Mouse (Mus musculus) heart, postnatal 14 days (tissue): ENCODE results near the gene Col4a3. TPM values are rescaled to one million over a fixed set of nuclear protein-coding genes. Genes with fewer than 3 reads are reported as not detected.

ENCODE experiments used
- DNase-seq, 2 experiments: peaks; one replicate each; pipeline ENCODE4 v3.0.0; 2021 to 2022
- intact Hi-C: fragments of 180-260 bp; cut with DNase I; formaldehyde crosslinking; loops from one replicate; pipeline ENCODE4 v1.15.1; 2025
- total RNA-seq, 2 experiments: library from RNA; stranded (reverse); gene quantifications; 2 replicates each; pipeline ENCODE4 v1.2.3; 2021

The Col4a3 gene
- total RNA-seq, 2 experiments from 2014 or later = 5.1 to 5.5 TPM

- no peak for DNase-seq
- intact Hi-C loops = no loop called here
Measured at GRCm38 (mm10) chr1:82603198-82603950, 16.7 kb downstream of the Col4a3 start.

- intact Hi-C loops = no loop called here
- no peak for DNase-seq
Measured at GRCm38 (mm10) chr1:82605347-82605746, 18.6 kb downstream of the Col4a3 start.

GRCm38 (mm10) chr1:82605856-82606255 lies 19.1 kb downstream of the Col4a3 start:
- intact Hi-C loops = no loop called here
- DNase-seq = no peak

GRCm38 (mm10) chr1:82608646-82609262 lies 22.0 kb downstream of the Col4a3 start:
- intact Hi-C loops = no loop called here
- DNase-seq = no peak

GRCm38 (mm10) chr1:82612061-82612660 lies 25.4 kb downstream of the Col4a3 start:
- no peak for DNase-seq
- intact Hi-C loops = no loop called here

GRCm38 (mm10) chr1:82618001-82618400 lies 31.3 kb downstream of the Col4a3 start:
- no peak for DNase-seq
- intact Hi-C loops = no loop called here

GRCm38 (mm10) chr1:82618592-82618991 lies 31.9 kb downstream of the Col4a3 start:
- intact Hi-C loops = no loop called here
- DNase-seq = no peak

- no peak for DNase-seq
- intact Hi-C loops = no loop called here
Measured at GRCm38 (mm10) chr1:82619981-82620380, 33.3 kb downstream of the Col4a3 start.

GRCm38 (mm10) chr1:82624934-82625333 lies 38.2 kb downstream of the Col4a3 start:
- intact Hi-C loops = no loop called here
- DNase-seq = no peak

- DNase-seq = no peak
- intact Hi-C loops = no loop called here
Measured at GRCm38 (mm10) chr1:82625474-82625873, 38.8 kb downstream of the Col4a3 start.

GRCm38 (mm10) chr1:82627652-82628051 lies 40.9 kb downstream of the Col4a3 start:
- intact Hi-C loops = no loop called here

GRCm38 (mm10) chr1:82629495-82629894 lies 42.8 kb downstream of the Col4a3 start:
- intact Hi-C loops = no loop called here
- DNase-seq = no peak

More at GRCm38 (mm10) chr1:82627652-82628051, 40.9 kb downstream of the Col4a3 start:
- DNase-seq = no peak

GRCm38 (mm10) chr1:82631169-82631792 lies 44.6 kb downstream of the Col4a3 start:
- DNase-seq = no peak
- intact Hi-C loops = no loop called here

GRCm38 (mm10) chr1:82634545-82635253 lies 48.0 kb downstream of the Col4a3 start:
- intact Hi-C loops = no loop called here
- peak; percentile 69 to 77 for DNase-seq

GRCm38 (mm10) chr1:82635254-82635620 lies 48.5 kb downstream of the Col4a3 start:
- DNase-seq = no peak
- intact Hi-C loops = no loop called here

GRCm38 (mm10) chr1:82636321-82636720 lies 49.6 kb downstream of the Col4a3 start:
- DNase-seq = peak; percentile 10 to 16
- intact Hi-C loops = no loop called here

GRCm38 (mm10) chr1:82637414-82637813 lies 50.7 kb downstream of the Col4a3 start:
- DNase-seq = no peak
- intact Hi-C loops = no loop called here

- intact Hi-C loops = no loop called here
- DNase-seq = no peak
Measured at GRCm38 (mm10) chr1:82638428-82638827, 51.7 kb downstream of the Col4a3 start.

- intact Hi-C loops = loop anchor here (5.0 to 10.0 kb wide), 3 partner anchors 69 to 1327 kb away; no protein-coding TSS in a partner anchor
- peak; percentile 84 to 89 for DNase-seq
Measured at GRCm38 (mm10) chr1:82641316-82641987, 54.7 kb downstream of the Col4a3 start.

- peak; percentile 3 to 10 for DNase-seq
- intact Hi-C loops = loop anchor here (10.0 kb wide), 1 partner anchor 1333 kb away; no protein-coding TSS in a partner anchor
Measured at GRCm38 (mm10) chr1:82647989-82648388, 61.3 kb downstream of the Col4a3 start.
